Mouse (Mus musculus) ES-Bruce4 (cell line): Measurements from ENCODE around the gene Ggct. TPM values are rescaled to one million over a fixed set of nuclear protein-coding genes. Genes with fewer than 3 reads are reported as not detected.

Experiments used
- H3K27ac ChIP-seq: 2 replicates; pipeline ENCODE4 v1.5.1; 2012; ENCODE audit warnings: low read length, inconsistent platforms; ENCODE audit not compliant: insufficient read depth
- H3K27me3 ChIP-seq: 2 replicates; pipeline ENCODE4 v1.6.1; 2012; ENCODE audit warnings: mild to moderate bottlenecking, low read length, inconsistent platforms; ENCODE audit not compliant: control insufficient read depth, poor library complexity, insufficient read depth, severe bottlenecking
- H3K36me3 ChIP-seq: 2 replicates; pipeline ENCODE4 v1.6.1; 2012; ENCODE audit warnings: inconsistent platforms, mild to moderate bottlenecking, low read length, moderate library complexity; ENCODE audit not compliant: control insufficient read depth, poor library complexity, insufficient read depth, severe bottlenecking
- H3K4me1 ChIP-seq: one replicate; pipeline ENCODE4 v1.8.1; 2011; ENCODE audit warnings: low read length; ENCODE audit not compliant: control insufficient read depth, insufficient read depth
- H3K4me3 ChIP-seq: 2 replicates; pipeline ENCODE4 v1.5.1; 2011; ENCODE audit warnings: low read depth, mild to moderate bottlenecking, low read length
- H3K9ac ChIP-seq: 2 replicates; pipeline ENCODE4 v1.6.1; 2012; ENCODE audit warnings: low read depth, mild to moderate bottlenecking, inconsistent platforms; ENCODE audit not compliant: poor library complexity, severe bottlenecking
- H3K9me3 ChIP-seq: replicated peaks from 2 replicates; pipeline ENCODE4 v1.6.1; 2012; ENCODE audit warnings: mild to moderate bottlenecking, low read length, inconsistent platforms; ENCODE audit not compliant: control insufficient read depth, poor library complexity, insufficient read depth, severe bottlenecking
- CTCF ChIP-seq: IDR thresholded peaks from one replicate; pipeline ENCODE4 v1.8.1; 2011; ENCODE audit warnings: low read depth, low read length
- EP300 ChIP-seq: IDR thresholded peaks from 2 replicates; pipeline ENCODE4 v1.6.1; 2011; ENCODE audit warnings: low read depth, low read length; ENCODE audit not compliant: insufficient read depth
- POLR2A ChIP-seq: IDR thresholded peaks from one replicate; pipeline ENCODE4 v1.8.1; 2011; ENCODE audit warnings: low read length; ENCODE audit not compliant: insufficient read depth
- polyA plus RNA-seq: library from polyadenylated mRNA; stranded (reverse); fragments of >200 nt; gene quantifications from 2 replicates; pipeline ENCODE4 v1.2.4, GENCODE M21; 2011; ENCODE audit warnings: low read depth; ENCODE audit not compliant: missing spikeins, insufficient read depth, insufficient read length

Ggct gene
- polyA plus RNA-seq, 1 experiment = 44.7 TPM

DNA sequence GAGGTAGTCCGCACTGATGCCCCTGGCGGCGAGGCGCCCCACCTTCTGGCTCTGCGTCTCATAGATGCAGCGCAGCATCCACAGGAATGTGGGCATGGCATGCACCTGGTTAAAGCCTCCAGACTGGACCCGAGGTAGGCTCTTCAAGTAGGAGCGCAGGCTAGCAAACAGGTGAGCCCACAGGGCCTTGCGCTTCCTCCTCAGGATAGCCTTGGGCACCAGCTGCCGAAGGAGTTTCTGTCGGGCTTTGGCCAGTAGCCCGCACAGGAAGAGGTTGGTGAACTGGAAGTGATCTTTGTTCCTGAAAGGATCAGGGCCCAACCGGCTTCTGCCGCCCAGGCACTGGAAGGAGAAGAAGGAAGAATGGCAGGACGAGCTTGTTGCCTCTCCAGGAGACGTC is 49.5 kb downstream of the Ggct start:
- no peak overlapping the region for H3K27ac ChIP-seq
- H3K9me3 ChIP-seq = no peaks in the 10 kb centered on the region
- TF ChIP-seq EP300 = no peak
- TF ChIP-seq CTCF = no peak
- no peak for TF ChIP-seq POLR2A
- H3K4me3 ChIP-seq = peak overlapping the region; percentile 41
- peaks cover 9% of the 10 kb centered on the region for H3K4me1 ChIP-seq
- peak overlapping the region; percentile 21; the same call in 1 of the 2 replicates for H3K9ac ChIP-seq
- no peaks in the 10 kb centered on the region for H3K27me3 ChIP-seq
- peaks cover 4% of the 10 kb centered on the region for H3K36me3 ChIP-seq

DNA sequence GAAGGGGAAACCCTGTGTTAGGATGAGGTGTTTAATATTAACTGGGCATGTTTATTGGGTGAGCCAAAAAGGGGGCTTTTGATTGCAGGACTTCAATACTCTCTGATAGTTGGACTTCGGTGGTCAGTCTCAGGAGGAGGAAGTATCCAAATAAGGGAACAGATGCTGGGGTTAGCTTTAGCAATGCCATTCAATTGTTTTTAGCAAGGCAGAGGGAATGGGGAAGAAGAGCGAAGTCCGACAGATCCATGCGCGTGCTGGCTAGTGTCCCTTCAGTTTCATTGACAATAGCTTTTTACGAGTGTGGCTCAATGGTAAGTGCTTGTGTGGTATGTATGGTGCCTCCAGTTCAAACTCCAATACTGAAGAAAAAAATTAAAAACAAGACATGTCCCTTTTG is 51.6 kb downstream of the Ggct start:
- H3K4me1 ChIP-seq = peaks cover 9% of the 10 kb centered on the region
- H3K27me3 ChIP-seq = no peaks in the 10 kb centered on the region
- H3K27ac ChIP-seq = no peak overlapping the region
- no peaks in the 10 kb centered on the region for H3K9me3 ChIP-seq
- H3K36me3 ChIP-seq = peaks cover 6% of the 10 kb centered on the region; the same call in 1 of the 2 replicates
- H3K4me3 ChIP-seq = no peak overlapping the region
- H3K9ac ChIP-seq = no peak overlapping the region
- TF ChIP-seq EP300 (no peak), POLR2A (no peak), CTCF (no peak)

DNA sequence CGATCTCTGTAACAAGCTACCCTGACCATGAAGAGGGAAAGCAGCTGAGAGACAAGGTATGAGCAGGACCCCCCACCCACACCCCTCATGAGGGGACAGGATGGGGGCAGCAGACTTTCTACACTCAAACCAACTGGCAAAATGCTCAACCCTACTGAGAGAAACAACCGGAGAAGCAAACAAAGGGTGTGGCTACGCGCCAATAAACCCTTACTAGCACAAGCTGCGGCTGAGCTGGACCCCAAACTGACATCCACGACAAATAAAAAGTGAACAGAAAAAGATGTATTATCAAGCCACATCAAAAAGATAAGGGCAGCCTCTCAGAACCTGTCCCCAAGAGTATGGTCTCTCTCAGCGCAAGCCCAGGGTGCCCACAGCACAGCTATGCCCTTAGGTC is 52.6 kb downstream of the Ggct start:
- TF ChIP-seq EP300 (no peak), CTCF (no peak), POLR2A (no peak)
- H3K4me3 ChIP-seq = no peak overlapping the region

DNA sequence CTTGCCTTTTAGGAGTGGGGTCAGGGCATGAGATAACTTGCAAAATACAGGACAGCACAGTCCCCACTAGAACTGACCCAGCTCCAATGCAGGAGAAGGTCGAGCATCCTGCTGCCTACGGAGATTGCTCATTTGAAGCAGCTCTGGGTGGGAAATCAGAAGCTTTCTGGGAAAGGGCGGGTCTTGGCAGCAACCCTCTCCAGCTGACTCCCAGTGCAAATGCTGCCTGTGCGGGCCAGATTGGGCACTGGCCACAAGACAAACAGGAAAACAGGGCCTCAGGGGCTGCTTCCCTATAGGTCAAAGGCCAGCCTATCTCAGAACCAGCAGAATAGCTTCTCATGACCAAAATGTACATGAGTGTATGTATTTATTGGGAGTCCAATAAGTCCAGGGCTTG is 53.1 kb downstream of the Ggct start:
- no peak for TF ChIP-seq CTCF
- TF ChIP-seq EP300 = 0 out of 2 replicates have a peak, but pooled peaks have one; percentile 32
- no peaks in the 10 kb centered on the region for H3K27me3 ChIP-seq
- peaks cover 7% of the 10 kb centered on the region; the same call in 1 of the 2 replicates for H3K36me3 ChIP-seq
- no peak overlapping the region for H3K4me3 ChIP-seq
- peaks cover 7% of the 10 kb centered on the region for H3K4me1 ChIP-seq
- no peak overlapping the region for H3K9ac ChIP-seq
- no peak overlapping the region for H3K27ac ChIP-seq
- H3K9me3 ChIP-seq = no peaks in the 10 kb centered on the region

More for the DNA sequence above, 52.6 kb downstream of the Ggct start:
- Histone ChIP-seq H3K9me3 (no peaks in the 10 kb centered on the region), H3K36me3 (peaks cover 7% of the 10 kb centered on the region; the same call in 1 of the 2 replicates), H3K27ac (no peak overlapping the region), H3K4me1 (peaks cover 9% of the 10 kb centered on the region), H3K9ac (no peak overlapping the region), H3K27me3 (no peaks in the 10 kb centered on the region)

DNA sequence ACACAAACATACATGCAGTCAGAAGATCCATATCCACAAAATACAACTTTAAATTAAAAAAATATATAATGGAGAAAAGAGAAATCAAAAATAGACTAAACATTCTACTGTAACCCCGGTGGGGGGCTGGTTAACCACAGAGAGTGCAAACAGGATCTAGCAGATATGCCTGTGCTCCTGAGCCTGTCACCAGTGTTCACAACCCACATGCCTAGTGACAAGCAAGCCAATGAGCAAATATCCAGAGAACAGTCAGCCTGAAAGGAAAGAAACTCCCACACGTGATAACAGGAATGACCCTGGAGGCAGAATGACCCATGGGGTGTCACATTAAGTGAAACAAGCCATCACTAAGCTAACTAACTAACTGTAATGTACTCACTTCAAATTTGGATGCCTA is 56.3 kb downstream of the Ggct start:
- TF ChIP-seq CTCF (no peak), POLR2A (no peak), EP300 (no peak)
- Histone ChIP-seq H3K27ac (no peak overlapping the region), H3K9me3 (no peaks in the 10 kb centered on the region), H3K27me3 (no peaks in the 10 kb centered on the region), H3K4me3 (no peak overlapping the region), H3K4me1 (peaks cover 4% of the 10 kb centered on the region), H3K36me3 (peaks cover 9% of the 10 kb centered on the region), H3K9ac (no peak overlapping the region)

DNA sequence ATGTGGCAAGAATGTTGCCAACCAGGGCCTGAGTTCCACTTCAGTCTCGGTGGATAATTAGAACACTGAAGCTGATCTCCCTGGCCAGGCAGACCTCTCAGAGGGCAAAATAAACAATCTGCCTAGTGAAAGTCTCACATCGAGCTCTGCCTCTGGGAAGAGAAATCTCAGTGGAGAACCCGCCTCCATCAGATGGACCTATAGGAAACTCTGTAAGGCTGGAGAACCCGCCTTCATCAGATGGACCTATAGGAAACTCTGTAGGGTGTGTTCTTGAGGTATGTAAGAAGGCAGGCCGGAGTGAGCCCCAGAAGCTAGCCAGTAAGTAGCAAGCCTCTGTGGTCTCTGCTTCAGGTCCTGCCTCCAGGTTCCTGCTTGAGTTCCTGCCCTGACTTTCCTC is 57.8 kb downstream of the Ggct start:
- H3K9ac ChIP-seq = no peak overlapping the region
- peaks cover under 1% of the 10 kb centered on the region for H3K4me1 ChIP-seq
- H3K36me3 ChIP-seq = peaks cover 11% of the 10 kb centered on the region
- H3K27me3 ChIP-seq = no peaks in the 10 kb centered on the region
- H3K9me3 ChIP-seq = peaks cover 8% of the 10 kb centered on the region; the same call in 1 of the 2 replicates
- TF ChIP-seq EP300 (no peak), CTCF (no peak)
- no peak overlapping the region for H3K4me3 ChIP-seq
- no peak overlapping the region for H3K27ac ChIP-seq
